Mouse (Mus musculus) kidney, adult 2 months (tissue): ENCODE data around the gene Nckipsd.

Source experiments
- CTCF ChIP-seq: fragments of 200-500 bp; conservative IDR thresholded peaks from 2 replicates; pipeline ENCODE4 v1.5.1; 2011; ENCODE audit warnings: low read depth, mild to moderate bottlenecking, control low read depth, low read length, moderate library complexity, mixed read lengths; ENCODE audit not compliant: insufficient read depth, insufficient read length
- POLR2A ChIP-seq: fragments of 200-500 bp; IDR thresholded peaks from one replicate; pipeline ENCODE4 v1.6.1; 2011; ENCODE audit warnings: low read depth, low read length, control low read depth

DNA sequence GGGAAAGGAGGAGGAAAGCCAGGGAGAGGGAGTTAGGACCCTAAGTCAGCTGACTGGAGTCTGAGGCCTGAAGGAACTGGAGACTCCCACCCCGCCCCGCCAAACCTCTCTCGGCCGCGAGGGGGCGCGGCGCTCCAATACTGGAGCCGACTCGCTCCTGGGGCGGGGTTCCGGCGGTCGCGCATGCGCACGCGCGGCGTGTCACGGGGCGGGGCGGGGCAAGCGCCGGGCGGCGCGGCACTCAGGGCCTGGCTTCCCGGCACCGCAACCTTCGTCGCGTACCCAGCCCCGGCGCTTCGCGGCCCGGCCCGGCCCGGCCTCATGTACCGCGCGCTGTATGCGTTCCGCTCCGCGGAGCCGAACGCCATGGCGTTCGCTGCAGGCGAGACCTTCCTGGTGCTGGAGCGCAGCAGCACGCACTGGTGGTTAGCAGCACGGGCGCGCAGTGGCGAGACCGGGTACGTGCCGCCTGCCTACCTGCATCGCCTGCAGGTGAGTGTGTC, at the start of gene Nckipsd:
- peak; percentile 68 for TF ChIP-seq CTCF
- TF ChIP-seq POLR2A: peak; percentile 23
